Mouse (Mus musculus) 416B (cell line): Measurements from ENCODE around the gene Xrra1.
A peak's percentile ranks its signal among the peaks of the same experiment; 100 is the strongest.

Experiments
- DNase-seq: peaks from one replicate; pipeline ENCODE4 v3.0.0; 2011; ENCODE audit warnings: low read depth

Xrra1 gene

DNA sequence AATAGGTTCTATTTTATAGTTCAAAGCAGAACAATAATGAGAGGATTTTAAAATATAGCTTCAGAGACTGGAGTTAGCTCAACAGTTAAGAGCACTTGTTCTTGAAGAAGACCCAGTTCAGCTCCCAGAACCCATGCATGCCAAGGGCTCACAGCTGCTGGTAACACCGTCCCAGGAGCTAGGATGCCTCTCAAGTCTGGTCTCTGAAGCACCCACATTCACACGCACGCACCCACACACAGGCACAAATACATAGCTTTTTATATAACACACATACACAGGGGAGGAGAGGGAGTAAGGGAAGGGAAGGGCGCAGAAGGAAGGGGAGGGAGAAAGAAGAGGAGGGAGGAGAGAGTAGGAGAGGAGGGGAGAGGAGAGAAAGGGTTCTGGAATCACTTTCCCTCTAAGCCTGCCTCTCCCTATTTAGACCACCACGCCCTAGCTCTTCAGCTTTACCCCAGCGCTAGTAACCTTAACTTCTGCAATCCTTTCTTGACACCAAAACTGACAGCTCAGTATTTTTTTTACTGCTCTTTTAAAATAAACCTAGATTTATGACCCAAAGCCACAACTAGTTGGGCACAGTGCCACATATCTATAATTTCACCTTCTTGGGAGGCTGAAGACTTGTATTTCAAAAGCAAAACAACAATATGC, 94.7 kb downstream of the Xrra1 start:
- DNase-seq: no peak

DNA sequence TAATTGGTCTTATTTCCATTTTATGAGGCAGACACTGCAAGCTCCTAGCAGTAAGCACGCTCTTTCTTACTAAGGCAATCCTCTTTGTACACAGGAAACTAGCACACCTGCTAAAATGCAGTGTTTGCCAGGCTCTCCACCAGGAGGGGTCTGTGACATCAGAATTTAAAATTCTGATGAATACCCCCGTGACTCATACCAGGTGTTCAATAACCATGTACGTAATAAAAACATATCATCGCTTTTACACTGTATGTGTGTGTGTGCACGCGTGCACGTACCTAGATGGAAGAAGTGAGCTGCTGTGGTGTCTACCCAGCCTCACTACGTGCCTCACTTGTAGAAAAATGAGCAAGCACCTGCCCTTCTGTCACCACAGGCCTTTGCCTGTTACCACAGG, 95.3 kb downstream of the Xrra1 start:
- no peak for DNase-seq

DNA sequence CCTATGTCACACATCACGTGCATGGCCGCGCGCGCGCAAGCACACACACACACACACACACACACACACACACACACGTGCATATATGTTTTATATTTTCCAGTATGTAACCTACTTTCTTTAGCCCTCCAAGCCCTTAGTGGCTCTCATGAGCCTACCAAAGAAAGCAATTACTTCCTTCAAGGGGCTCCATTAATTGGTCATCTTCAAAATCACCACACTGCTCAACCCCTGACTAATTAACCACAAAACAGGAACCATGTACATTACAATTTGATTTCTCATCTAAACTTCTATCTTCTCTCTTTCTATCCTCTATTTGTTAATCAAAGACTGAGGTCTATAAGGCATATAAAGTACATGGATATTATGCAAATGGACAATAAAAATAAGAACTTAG, 97.2 kb downstream of the Xrra1 start:
- peak; percentile 44 for DNase-seq

DNA sequence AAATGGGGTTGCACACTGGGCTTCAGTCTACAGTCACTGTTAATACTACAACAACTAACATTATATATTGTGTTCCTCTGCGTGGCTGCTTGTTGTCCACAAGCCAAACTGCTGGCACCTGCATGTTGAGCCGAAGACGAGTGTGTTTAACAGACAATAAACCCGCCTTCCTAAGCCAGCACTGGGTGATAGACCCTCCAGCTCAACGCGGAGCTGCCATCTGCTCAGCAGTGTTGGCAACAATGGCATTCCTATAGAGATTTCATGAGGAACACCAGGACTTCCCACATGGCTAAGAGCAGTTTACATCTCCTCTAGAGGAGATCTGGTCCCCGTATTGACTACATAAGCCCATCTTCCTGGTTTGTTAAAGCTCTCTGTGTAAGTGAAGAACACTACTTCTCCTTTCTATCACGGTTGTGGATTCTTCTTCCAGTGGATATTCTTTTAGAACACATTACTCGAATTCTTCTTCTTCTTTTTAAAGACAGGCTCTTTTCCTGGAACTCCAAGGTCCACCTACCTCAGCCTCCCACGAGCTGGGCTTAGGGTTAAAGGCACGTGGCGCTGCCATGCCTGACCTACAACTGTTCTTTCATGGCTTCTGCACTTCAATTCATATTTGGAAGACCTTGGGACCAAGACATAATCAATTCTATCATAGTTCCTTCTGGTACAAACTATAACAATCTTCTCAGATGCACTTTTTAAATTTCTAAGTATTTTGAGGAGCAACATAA, 98.5 kb downstream of the Xrra1 start:
- no peak for DNase-seq

DNA sequence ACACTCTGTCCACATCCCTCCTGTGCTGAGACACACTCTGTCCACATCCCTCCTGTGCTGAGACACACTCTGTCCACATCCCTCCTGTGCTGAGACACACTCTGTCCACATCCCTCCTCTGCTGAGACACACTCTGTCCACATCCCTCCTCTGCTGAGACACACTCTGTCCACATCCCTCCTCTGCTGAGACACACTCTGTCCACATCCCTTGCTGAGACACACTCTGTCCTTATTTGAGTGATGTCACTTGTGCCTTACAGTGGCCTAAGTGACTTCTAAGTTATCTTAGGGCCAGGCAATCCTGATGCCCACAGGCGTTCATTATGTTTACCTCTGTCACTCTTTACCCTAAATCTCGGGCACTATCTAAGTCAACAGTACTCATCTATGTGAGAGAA, 101.7 kb downstream of the Xrra1 start:
- DNase-seq: peak; percentile 60

DNA sequence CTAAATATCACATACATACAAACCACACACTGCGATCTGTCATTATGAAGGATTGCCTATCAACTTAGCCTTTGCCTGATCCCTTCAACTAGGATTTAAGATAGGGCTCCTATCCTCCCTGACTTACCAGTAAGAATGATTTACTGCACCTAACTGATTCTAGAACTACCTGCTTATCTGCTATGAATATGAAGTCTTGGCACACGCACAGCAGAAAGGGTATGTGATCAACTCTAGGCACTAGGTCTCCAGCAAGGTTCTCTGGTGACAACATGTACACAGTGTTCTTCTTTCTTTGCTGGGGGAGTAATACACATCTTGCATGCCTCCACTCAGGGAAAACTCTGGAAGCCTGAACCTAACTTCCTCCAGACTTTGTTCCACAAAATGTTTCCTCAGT, 102.6 kb downstream of the Xrra1 start:
- no peak for DNase-seq

DNA sequence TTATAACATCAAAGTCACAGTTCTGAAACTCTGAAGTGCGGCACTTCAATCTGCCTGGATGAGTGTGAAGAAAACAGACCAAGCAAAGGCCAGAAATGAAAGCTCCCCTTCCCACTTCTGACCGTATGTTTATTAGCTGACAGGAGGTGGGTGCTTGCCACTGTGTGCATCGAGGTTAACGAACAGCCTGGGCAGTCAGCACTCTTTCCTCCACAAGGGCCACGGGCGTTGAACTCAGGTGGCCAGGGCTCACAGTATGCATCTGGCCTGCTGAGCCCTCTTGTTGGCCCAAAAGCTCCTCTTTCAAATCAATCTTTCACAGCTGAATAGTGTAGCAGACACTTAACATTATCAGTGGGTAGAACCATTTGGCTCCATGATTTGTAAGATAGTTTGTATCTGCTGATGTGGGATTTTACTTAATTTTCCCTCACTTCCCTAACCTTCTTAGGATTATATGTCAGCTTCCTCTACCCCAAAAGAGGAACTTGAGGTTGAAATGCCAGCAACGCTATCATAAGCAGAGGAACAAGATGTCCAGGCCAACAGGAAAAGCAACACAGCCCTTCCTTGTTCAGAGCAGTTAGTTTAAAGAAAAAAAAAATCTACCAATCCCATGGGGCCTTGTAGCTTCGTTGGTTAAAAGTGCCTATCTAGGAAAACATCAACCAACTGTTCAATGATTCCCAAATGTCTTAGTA, 103.8 kb downstream of the Xrra1 start:
- peak; percentile 82 for DNase-seq

DNA sequence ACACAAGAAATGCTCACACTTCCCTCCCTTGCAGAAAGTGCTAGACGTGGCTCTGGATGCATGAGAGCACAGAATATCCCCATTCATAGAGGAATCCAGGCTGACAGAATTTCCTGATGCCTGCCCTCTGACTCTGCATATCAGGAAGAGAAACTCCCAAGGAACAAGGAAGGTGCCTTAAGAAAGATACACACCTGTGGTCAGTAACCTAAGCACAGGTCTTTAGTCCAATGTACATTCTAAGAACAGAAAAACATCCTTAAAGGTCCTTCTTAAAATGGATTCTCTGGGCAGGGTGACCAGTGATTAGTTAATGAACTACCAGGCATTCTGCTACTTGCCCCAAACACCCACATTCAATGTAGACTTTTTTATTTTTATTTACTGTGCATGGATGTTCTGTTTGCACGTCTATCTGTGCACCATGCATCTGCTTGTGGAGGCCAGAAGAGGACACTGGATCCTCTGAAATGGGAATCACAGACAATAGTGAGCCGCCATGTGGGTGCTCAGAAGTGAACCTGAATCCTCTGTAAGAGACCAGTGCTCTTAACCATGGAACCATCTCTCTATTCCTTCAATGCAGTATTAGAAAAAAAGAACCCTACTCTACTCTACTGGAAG, 104.4 kb downstream of the Xrra1 start:
- DNase-seq: no peak

DNA sequence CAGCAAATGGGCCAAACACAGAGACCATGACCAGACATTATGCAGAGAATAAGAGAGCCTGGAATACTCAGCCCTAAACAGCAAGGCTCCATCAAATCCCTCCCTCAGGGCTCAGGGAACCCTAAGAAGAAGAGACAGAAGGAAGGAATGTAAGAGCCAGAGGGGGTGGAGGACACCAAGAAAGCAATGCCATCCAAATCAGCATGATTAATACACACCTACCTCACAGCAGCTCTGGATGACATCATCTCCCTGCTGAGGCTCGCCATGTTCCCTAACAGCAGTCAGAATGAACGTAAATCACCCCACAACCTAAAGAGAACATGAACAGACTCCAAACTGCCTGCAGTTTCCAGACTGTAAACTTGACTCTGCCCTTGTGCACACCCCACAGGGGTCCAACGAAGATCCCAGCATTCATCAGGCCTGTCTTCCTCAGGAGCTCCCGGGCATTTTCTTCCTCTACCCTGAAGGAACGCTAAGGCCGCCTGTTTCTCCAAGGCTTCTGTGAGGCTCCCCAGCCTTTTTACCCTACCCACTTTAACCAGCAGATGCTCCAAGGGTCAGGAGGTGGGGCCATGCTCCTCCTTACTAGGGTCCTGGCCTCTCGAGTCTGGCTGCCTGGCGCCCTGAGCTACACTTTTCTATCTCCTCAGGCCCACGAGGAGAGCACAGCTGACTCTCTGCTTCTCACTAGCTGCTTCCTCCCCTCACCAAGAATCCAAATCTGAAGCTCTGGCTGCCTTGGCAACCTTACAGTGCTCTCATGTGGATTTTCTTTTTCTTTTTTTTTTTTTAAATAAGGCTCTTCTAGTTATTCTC, 106.3 kb downstream of the Xrra1 start:
- DNase-seq: no peak

DNA sequence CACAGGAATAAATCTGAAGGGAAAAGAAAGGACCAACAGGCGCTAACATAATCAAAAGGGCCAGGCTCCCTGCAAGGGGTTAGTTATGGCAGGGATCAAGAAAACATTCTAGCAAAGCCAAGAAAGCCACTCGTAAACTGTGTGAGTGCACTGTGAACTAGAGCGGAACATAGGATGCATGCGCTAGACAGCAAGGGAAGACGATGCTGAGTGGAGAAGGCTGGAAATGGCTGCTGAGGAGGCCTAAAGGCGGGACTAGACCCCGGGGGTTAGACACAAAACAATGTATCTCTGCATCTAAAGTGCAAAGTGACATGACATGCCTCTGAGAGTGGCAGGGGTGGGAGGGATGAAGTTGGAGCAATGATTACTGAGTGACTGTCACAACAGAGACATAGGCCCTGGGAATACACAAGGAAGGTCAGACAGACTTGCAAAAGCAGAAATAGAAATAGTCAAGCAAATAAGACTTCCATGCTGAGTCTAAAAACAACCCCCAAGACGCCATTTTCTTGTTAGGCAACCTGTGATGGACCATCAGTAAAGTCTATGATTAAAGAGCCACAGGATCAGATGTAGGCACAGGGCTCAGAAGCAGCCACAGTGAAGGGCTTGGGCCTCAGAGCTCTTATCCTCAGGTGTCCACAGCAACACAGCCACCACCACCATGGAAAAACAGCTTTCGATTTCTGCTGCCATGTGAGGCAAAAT, 107.2 kb downstream of the Xrra1 start:
- no peak for DNase-seq
